Mouse (Mus musculus) myocyte (in vitro differentiated cells): ENCODE results near the gene Agtr1b.

Source experiments
- CEBPB ChIP-seq: IDR thresholded peaks from 2 replicates; pipeline ENCODE4 v1.6.1; 2011; ENCODE audit warnings: mild to moderate bottlenecking, moderate library complexity; ENCODE audit not compliant: poor library complexity, insufficient read depth, severe bottlenecking
- E2F4 ChIP-seq: IDR thresholded peaks from one replicate; pipeline ENCODE4 v1.6.1; 2011; ENCODE audit warnings: mild to moderate bottlenecking, control low read depth, moderate library complexity; ENCODE audit not compliant: insufficient read depth
- MAX ChIP-seq: IDR thresholded peaks from one replicate; pipeline ENCODE4 v1.6.1; 2011; ENCODE audit warnings: low read depth, mild to moderate bottlenecking, control low read depth
- MYOD1 ChIP-seq, 3 experiments: IDR thresholded peaks; one replicate each; pipeline ENCODE4 v1.6.1; 2011; ENCODE audit warnings: control low read depth in 2 of 3, low read depth in 2 of 3, mild to moderate bottlenecking in 2 of 3, moderate library complexity in 1 of 3; ENCODE audit not compliant: insufficient read length in 2 of 3, control insufficient read depth in 1 of 3
- MYOG ChIP-seq, 3 experiments: IDR thresholded peaks; one replicate each; pipeline ENCODE4 v1.6.1; 2011; ENCODE audit warnings: control low read depth in 2 of 3, low read depth in 2 of 3, mild to moderate bottlenecking in 2 of 3; ENCODE audit not compliant: insufficient read length in 2 of 3, control insufficient read depth in 1 of 3, insufficient read depth in 1 of 3
- POLR2A ChIP-seq: IDR thresholded peaks from one replicate; pipeline ENCODE4 v1.6.1; 2011; ENCODE audit warnings: low read depth, mild to moderate bottlenecking, control low read depth, moderate library complexity; ENCODE audit not compliant: insufficient read length
- POLR2AphosphoS2 ChIP-seq: IDR thresholded peaks from one replicate; pipeline ENCODE4 v1.6.1; 2011; ENCODE audit warnings: low read depth, control low read depth; ENCODE audit not compliant: insufficient read length
- SRF ChIP-seq: IDR thresholded peaks from one replicate; pipeline ENCODE4 v1.6.1; 2011; ENCODE audit warnings: low read depth; ENCODE audit not compliant: control insufficient read depth, insufficient read length
- TCF12 ChIP-seq: IDR thresholded peaks from one replicate; pipeline ENCODE4 v1.6.1; 2011; ENCODE audit warnings: mild to moderate bottlenecking, control low read depth; ENCODE audit not compliant: poor library complexity, insufficient read depth, severe bottlenecking
- USF1 ChIP-seq: IDR thresholded peaks from one replicate; pipeline ENCODE4 v1.6.1; 2011; ENCODE audit warnings: low read depth, mild to moderate bottlenecking, control low read depth, moderate library complexity

GRCm38 (mm10) chr3:20340402-20340801, 26.6 kb downstream of the Agtr1b start:
- TF ChIP-seq MYOD1 (IDR thresholded peaks at IDR 0.05; ENCODE audit: control insufficient read depth in 1 of 3, insufficient read length in 2 of 3, low read depth in 2 of 3) (no peak), POLR2A (no peak), CEBPB (no peak), USF1 (no peak), E2F4 (no peak), MAX (no peak), POLR2AphosphoS2 (no peak), TCF12 (no peak), SRF (no peak), MYOG (IDR thresholded peaks at IDR 0.05; ENCODE audit: control insufficient read depth in 1 of 3, insufficient read depth in 1 of 3, insufficient read length in 2 of 3, low read depth in 2 of 3) (no peak)
